Mouse (Mus musculus) MEL (cell line): Measurements from ENCODE around the gene Rab11fip3. TPM values are rescaled to one million over a fixed set of nuclear protein-coding genes. Genes with fewer than 3 reads are reported as not detected.

Experiments used
- DNase-seq: peaks from one replicate; pipeline ENCODE4 v3.0.0; 2011; ENCODE audit warnings: low read depth, low spot score
- H3K27ac ChIP-seq: 2 replicates; pipeline ENCODE4 v1.5.1; 2012; ENCODE audit warnings: low read depth, mild to moderate bottlenecking, control low read depth, low read length, moderate library complexity; ENCODE audit not compliant: control insufficient read depth
- H3K27me3 ChIP-seq, 2 experiments: fragments of 150-350 bp in 1 of 2; sonication (generic) in 1 of 2; 2 replicates each; pipeline ENCODE4 v1.6.1; 2012; ENCODE audit warnings: low read length in 2 of 2, mild to moderate bottlenecking in 2 of 2, improper control_type of control experiment in 1 of 2, moderate library complexity in 1 of 2; ENCODE audit not compliant: insufficient read depth in 2 of 2, control insufficient read depth in 1 of 2
- H3K36me3 ChIP-seq, 2 experiments: 2 replicates each; pipeline ENCODE4 v1.6.1; 2012 to 2014; ENCODE audit warnings: low read length in 2 of 2, improper control_type of control experiment in 1 of 2, inconsistent platforms in 1 of 2, mild to moderate bottlenecking in 1 of 2; ENCODE audit not compliant: insufficient read depth in 2 of 2, control insufficient read depth in 1 of 2
- H3K4me1 ChIP-seq, 2 experiments: fragments of 150-350 bp in 1 of 2; sonication (generic) in 1 of 2; 2 replicates each; pipeline ENCODE4 v1.6.1; 2012; ENCODE audit warnings: low read length in 2 of 2, improper control_type of control experiment in 1 of 2, mild to moderate bottlenecking in 1 of 2; ENCODE audit not compliant: insufficient read depth in 2 of 2, control insufficient read depth in 1 of 2
- H3K4me3 ChIP-seq, 2 experiments: fragments of 150-350 bp in 1 of 2; sonication (generic) in 1 of 2; 2 replicates each; pipeline ENCODE4 v1.5.1; 2012; ENCODE audit warnings: low read depth in 2 of 2, low read length in 2 of 2, mild to moderate bottlenecking in 2 of 2, moderate library complexity in 2 of 2, control low read depth in 1 of 2, improper control_type of control experiment in 1 of 2; ENCODE audit not compliant: control insufficient read depth in 1 of 2, insufficient read depth in 1 of 2
- H3K79me2 ChIP-seq: 2 replicates; pipeline ENCODE4 v1.6.1; 2012; ENCODE audit warnings: mild to moderate bottlenecking, low read length, moderate library complexity; ENCODE audit not compliant: control insufficient read depth, poor library complexity, insufficient read depth
- H3K9ac ChIP-seq: 2 replicates; pipeline ENCODE4 v1.6.1; 2012; ENCODE audit warnings: low read depth, mild to moderate bottlenecking, control low read depth, low read length, moderate library complexity; ENCODE audit not compliant: control insufficient read depth, poor library complexity, severe bottlenecking
- H3K9me3 ChIP-seq: fragments of 150-350 bp; sonication (generic); replicated peaks from 2 replicates; pipeline ENCODE4 v1.6.1; 2012; ENCODE audit warnings: mild to moderate bottlenecking, low read length, improper control_type of control experiment, moderate library complexity; ENCODE audit not compliant: insufficient read depth
- CHD1 ChIP-seq: IDR thresholded peaks from 2 replicates; pipeline ENCODE4 v1.6.1; 2012; ENCODE audit warnings: low read depth, mild to moderate bottlenecking, inconsistent platforms, low read length, improper control_type of control experiment
- CHD2 ChIP-seq: IDR thresholded peaks from 2 replicates; pipeline ENCODE4 v1.6.1; 2011; ENCODE audit warnings: low read length, improper control_type of control experiment
- CTCF ChIP-seq, 3 experiments: IDR thresholded peaks in 2 of 3; conservative IDR thresholded peaks in 1 of 3; 2 replicates each; pipeline ENCODE4 v1.5.1; 2011 to 2012; ENCODE audit warnings: low read length in 3 of 3, low read depth in 2 of 3, mild to moderate bottlenecking in 2 of 3, improper control_type of control experiment in 1 of 3, inconsistent platforms in 1 of 3, mixed read lengths in 1 of 3, moderate library complexity in 1 of 3; ENCODE audit not compliant: control insufficient read depth in 1 of 3, insufficient read depth in 1 of 3, poor library complexity in 1 of 3, severe bottlenecking in 1 of 3
- E2F4 ChIP-seq: IDR thresholded peaks from 2 replicates; pipeline ENCODE4 v1.6.1; 2011; ENCODE audit warnings: low read depth, low read length, improper control_type of control experiment, borderline replicate concordance
- ELF1 ChIP-seq: IDR thresholded peaks from 2 replicates; pipeline ENCODE4 v1.6.1; 2014; ENCODE audit warnings: low read depth, mild to moderate bottlenecking, inconsistent platforms, low read length, improper control_type of control experiment, moderate library complexity
- EP300 ChIP-seq, 2 experiments: IDR thresholded peaks; 2 replicates each; pipeline ENCODE4 v1.6.1; 2011; ENCODE audit warnings: improper control_type of control experiment in 2 of 2, low read length in 2 of 2, low read depth in 1 of 2, mild to moderate bottlenecking in 1 of 2
- ETS1 ChIP-seq: IDR thresholded peaks from 2 replicates; pipeline ENCODE4 v1.6.1; 2012; ENCODE audit warnings: low read depth, mild to moderate bottlenecking, inconsistent platforms, low read length, improper control_type of control experiment, moderate library complexity
- GABPA ChIP-seq: IDR thresholded peaks from 2 replicates; pipeline ENCODE4 v1.6.1; 2012; ENCODE audit warnings: low read depth, mild to moderate bottlenecking, inconsistent platforms, low read length, improper control_type of control experiment, moderate library complexity
- GATA1 ChIP-seq: IDR thresholded peaks from 2 replicates; pipeline ENCODE4 v1.6.1; 2011; ENCODE audit warnings: low read depth, low read length, improper control_type of control experiment
- HCFC1 ChIP-seq: IDR thresholded peaks from 2 replicates; pipeline ENCODE4 v1.6.1; 2012; ENCODE audit warnings: low read depth, mild to moderate bottlenecking, inconsistent platforms, low read length, improper control_type of control experiment, moderate library complexity
- MAX ChIP-seq: IDR thresholded peaks from 2 replicates; pipeline ENCODE4 v1.6.1; 2011; ENCODE audit warnings: low read length, improper control_type of control experiment
- MAZ ChIP-seq: IDR thresholded peaks from 2 replicates; pipeline ENCODE4 v1.6.1; 2012; ENCODE audit warnings: low read depth, mild to moderate bottlenecking, inconsistent platforms, low read length, improper control_type of control experiment
- MEF2A ChIP-seq: IDR thresholded peaks from 2 replicates; pipeline ENCODE4 v1.6.1; 2014; ENCODE audit warnings: low read depth, mild to moderate bottlenecking, inconsistent platforms, low read length, improper control_type of control experiment; ENCODE audit not compliant: poor library complexity, insufficient replicate concordance, severe bottlenecking; ENCODE audit errors: extremely low read depth
- MXI1 ChIP-seq: IDR thresholded peaks from 2 replicates; pipeline ENCODE4 v1.6.1; 2011; ENCODE audit warnings: mild to moderate bottlenecking, low read depth, low read length, improper control_type of control experiment
- MYB ChIP-seq: IDR thresholded peaks from 2 replicates; pipeline ENCODE4 v1.6.1; 2011; ENCODE audit warnings: mild to moderate bottlenecking, low read depth, low read length, improper control_type of control experiment
- MYC ChIP-seq: IDR thresholded peaks from 2 replicates; pipeline ENCODE4 v1.6.1; 2011; ENCODE audit warnings: low read depth, mild to moderate bottlenecking, low read length, improper control_type of control experiment, moderate library complexity
- NELFE ChIP-seq: IDR thresholded peaks from 2 replicates; pipeline ENCODE4 v1.6.1; 2011; ENCODE audit warnings: low read depth, low read length, improper control_type of control experiment
- NRF1 ChIP-seq: IDR thresholded peaks from 2 replicates; pipeline ENCODE4 v1.6.1; 2014; ENCODE audit warnings: low read depth, mild to moderate bottlenecking, inconsistent platforms, low read length, improper control_type of control experiment, moderate library complexity; ENCODE audit not compliant: poor library complexity, insufficient read depth, severe bottlenecking
- POLR2AphosphoS2 ChIP-seq: IDR thresholded peaks from 2 replicates; pipeline ENCODE4 v1.6.1; 2011; ENCODE audit warnings: low read length, improper control_type of control experiment
- SIN3A ChIP-seq: IDR thresholded peaks from 2 replicates; pipeline ENCODE4 v1.6.1; 2012; ENCODE audit warnings: low read length, improper control_type of control experiment, inconsistent platforms
- SMC3 ChIP-seq: IDR thresholded peaks from 2 replicates; pipeline ENCODE4 v1.6.1; 2011; ENCODE audit warnings: low read depth, low read length, improper control_type of control experiment
- TAL1 ChIP-seq: IDR thresholded peaks from 2 replicates; pipeline ENCODE4 v1.6.1; 2012; ENCODE audit warnings: mild to moderate bottlenecking, inconsistent platforms, low read length, moderate library complexity, mixed read lengths
- TBP ChIP-seq: IDR thresholded peaks from 2 replicates; pipeline ENCODE4 v1.8.0; 2011; ENCODE audit warnings: low read depth, low read length, improper control_type of control experiment
- TCF12 ChIP-seq: IDR thresholded peaks from 2 replicates; pipeline ENCODE4 v1.6.1; 2014; ENCODE audit warnings: low read depth, mild to moderate bottlenecking, inconsistent platforms, low read length, improper control_type of control experiment, moderate library complexity
- USF2 ChIP-seq, 2 experiments: IDR thresholded peaks; 2 replicates each; pipeline ENCODE4 v1.6.1; 2011 to 2012; ENCODE audit warnings: improper control_type of control experiment in 2 of 2, low read length in 2 of 2, borderline replicate concordance in 1 of 2, inconsistent platforms in 1 of 2, low read depth in 1 of 2, mild to moderate bottlenecking in 1 of 2; ENCODE audit not compliant: insufficient read depth in 1 of 2
- ZKSCAN1 ChIP-seq: IDR thresholded peaks from 2 replicates; pipeline ENCODE4 v1.6.1; 2012; ENCODE audit warnings: low read depth, mild to moderate bottlenecking, inconsistent platforms, low read length, improper control_type of control experiment, moderate library complexity
- ZMIZ1 ChIP-seq: IDR thresholded peaks from 2 replicates; pipeline ENCODE4 v1.6.1; 2012; ENCODE audit warnings: low read depth, mild to moderate bottlenecking, inconsistent platforms, low read length, improper control_type of control experiment, moderate library complexity
- ZNF384 ChIP-seq: IDR thresholded peaks from 2 replicates; pipeline ENCODE4 v1.6.1; 2012; ENCODE audit warnings: low read depth, mild to moderate bottlenecking, inconsistent platforms, low read length, improper control_type of control experiment
- polyA plus RNA-seq, 2 experiments: library from polyadenylated mRNA; stranded (reverse) in 1 of 2; unstranded in 1 of 2; fragments of >175 nt in 1 of 2; fragments of >200 nt in 1 of 2; gene quantifications; 2 replicates each; pipeline versions ENCODE4 v1.2.1 to v1.2.4; 2012; ENCODE audit warnings: low replicate concordance in 2 of 2, low read depth in 1 of 2; ENCODE audit not compliant: insufficient read length in 2 of 2, insufficient read depth in 1 of 2, missing spikeins in 1 of 2
- total RNA-seq: library from RNA; depleted of rRNA; stranded (reverse); fragments of 300-350 nt; gene quantifications from 2 replicates; pipeline ENCODE4 v1.2.3, GENCODE M21; 2012

Gene Rab11fip3
- total and polyA plus RNA-seq, 3 experiments = 3.2 to 18.9 TPM; not detected in 1

DNA sequence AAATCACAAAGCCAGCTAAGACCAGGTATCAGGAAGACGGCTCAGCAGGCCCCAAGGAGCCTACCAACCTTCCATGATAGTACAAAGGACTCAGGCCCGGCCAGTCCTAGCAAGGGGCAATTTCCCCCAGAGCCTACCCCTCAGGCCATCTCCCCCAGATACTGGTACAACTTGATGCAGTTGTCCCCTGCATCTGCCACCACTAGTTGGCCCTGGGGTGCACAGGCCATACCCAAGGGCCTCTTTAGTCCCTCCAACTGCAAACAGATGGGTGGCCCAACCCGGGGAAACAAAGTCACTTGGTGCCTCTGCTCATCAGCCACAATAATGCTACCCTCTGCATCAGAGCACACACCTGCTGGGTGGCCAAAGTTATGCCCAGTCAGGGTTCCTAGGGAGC, 126.1 kb downstream of the Rab11fip3 start:
- DNase-seq = no peak
- peak overlapping the region; percentile 0 to 78; a peak in 3 of 4 replicates for H3K4me3 ChIP-seq
- peaks cover 10 to 30% of the 10 kb centered on the region in 2 experiments for H3K4me1 ChIP-seq
- H3K27ac ChIP-seq = peak overlapping the region; percentile 95
- no peaks in the 10 kb centered on the region for H3K27me3 ChIP-seq
- TF ChIP-seq TAL1 = no peak
- TF ChIP-seq EP300 (IDR thresholded peaks at IDR 0.05; ENCODE audit: low read depth in 1 of 2, low read length in 2 of 2) = no peak
- no peak for TF ChIP-seq MYC
- 0 out of 2 replicates have a peak, but pooled peaks have one; percentile 4 for TF ChIP-seq MAZ
- no peak for TF ChIP-seq ZNF384
- TF ChIP-seq SIN3A = no peak
- no peak for TF ChIP-seq GATA1
- TF ChIP-seq CTCF (IDR thresholded peaks at IDR 0.05 in 2 of 3, conservative IDR thresholded peaks at IDR 0.05 in 1 of 3; ENCODE audit: control insufficient read depth in 1 of 3, insufficient read depth in 1 of 3, low read depth in 2 of 3, low read length in 3 of 3, poor library complexity in 1 of 3, severe bottlenecking in 1 of 3) = peak in 2 of 3 experiments; percentile 7 to 17; a peak in 2 of 6 replicates
- H3K9me3 ChIP-seq = no peaks in the 10 kb centered on the region
- peaks cover 27% of the 10 kb centered on the region for H3K79me2 ChIP-seq
- peaks cover 0 to 17% of the 10 kb centered on the region in 2 experiments; a peak in 3 of 4 replicates for H3K36me3 ChIP-seq
- H3K9ac ChIP-seq = peak overlapping the region; percentile 56

DNA sequence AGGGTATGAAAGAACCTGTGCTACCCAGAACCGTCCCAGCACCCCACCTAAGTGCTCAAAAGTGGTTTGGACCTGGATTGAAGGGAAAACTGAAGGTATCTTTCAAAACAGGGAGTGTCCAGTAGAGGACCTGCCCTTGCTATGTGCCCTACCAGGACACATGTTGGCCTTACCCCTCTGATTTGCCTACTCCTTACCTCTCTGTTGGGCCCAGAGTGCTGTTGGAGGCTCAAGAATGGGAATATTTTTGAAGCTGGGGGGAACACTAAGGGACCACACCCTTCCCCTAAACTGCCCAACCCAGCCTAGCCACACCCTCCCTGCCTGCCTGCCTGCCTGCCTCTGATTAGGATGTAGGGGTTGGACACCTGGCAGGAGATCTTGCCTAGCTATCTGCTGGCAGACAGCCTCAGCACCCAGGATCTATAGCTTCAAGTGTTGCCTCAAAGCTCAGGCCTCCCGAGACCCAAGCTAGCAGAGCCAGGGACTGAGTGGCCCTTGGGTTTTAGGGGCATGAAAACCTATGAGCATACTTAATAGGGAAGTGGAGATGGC, 126.7 kb downstream of the Rab11fip3 start:
- Histone ChIP-seq H3K9ac (peak overlapping the region; percentile 92), H3K4me1 (peaks cover 10 to 30% of the 10 kb centered on the region in 2 experiments), H3K79me2 (peaks cover 27% of the 10 kb centered on the region), H3K27me3 (no peaks in the 10 kb centered on the region), H3K27ac (peak overlapping the region; percentile 95), H3K36me3 (peaks cover 0 to 17% of the 10 kb centered on the region in 2 experiments; a peak in 3 of 4 replicates), H3K9me3 (no peaks in the 10 kb centered on the region), H3K4me3 (peak overlapping the region; percentile 63 to 78)
- peak; percentile 93 for DNase-seq
- TF ChIP-seq TAL1 (peak; percentile 98), HCFC1 (no peak), E2F4 (no peak), CTCF (IDR thresholded peaks at IDR 0.05 in 2 of 3, conservative IDR thresholded peaks at IDR 0.05 in 1 of 3; ENCODE audit: control insufficient read depth in 1 of 3, insufficient read depth in 1 of 3, low read depth in 2 of 3, low read length in 3 of 3, poor library complexity in 1 of 3, severe bottlenecking in 1 of 3) (no peak), MAZ (no peak; the same call in 1 of the 2 replicates), MYB (peak; percentile 50; the same call in 1 of the 2 replicates), ZKSCAN1 (no peak), POLR2AphosphoS2 (no peak; the same call in 1 of the 2 replicates), NELFE (peak; percentile 53), GABPA (no peak), SMC3 (no peak), TCF12 (peak; percentile 99), EP300 (IDR thresholded peaks at IDR 0.05; ENCODE audit: low read depth in 1 of 2, low read length in 2 of 2) (peak; percentile 90 to 98), ZNF384 (no peak), CHD2 (no peak), CHD1 (peak; percentile 89; the same call in 1 of the 2 replicates), SIN3A (peak; percentile 72), MAX (peak; percentile 33; the same call in 1 of the 2 replicates), MYC (no peak), USF2 (IDR thresholded peaks at IDR 0.05; ENCODE audit: borderline replicate concordance in 1 of 2, insufficient read depth in 1 of 2, low read depth in 1 of 2, low read length in 2 of 2) (no peak), ETS1 (peak; percentile 82), GATA1 (peak; percentile 85), MXI1 (no peak; the same call in none of the 2 replicates), TBP (no peak; the same call in 1 of the 2 replicates), ZMIZ1 (peak; percentile 88), MEF2A (peak; percentile 57; the same call in 1 of the 2 replicates), NRF1 (no peak), ELF1 (no peak)
